Mouse (Mus musculus) stomach, embryonic 16.5 days (tissue): ENCODE measurements around the gene Phox2a. TPM values are rescaled to one million over a fixed set of nuclear protein-coding genes. Genes with fewer than 3 reads are reported as not detected.

Source experiments
- ATAC-seq: fragments of 200-750 bp; cut with Nextera tagmentation; 2 replicates; pipeline ENCODE4 v1.8.0; 2017; ENCODE audit warnings: moderate number of reproducible peaks, moderate TSS enrichment; ENCODE audit not compliant: insufficient read depth, low FRiP score
- H3K27ac ChIP-seq: fragments of 300-500 bp; sonication (generic); 2 replicates; pipeline ENCODE4 v1.5.1; 2014; ENCODE audit warnings: low read length
- H3K27me3 ChIP-seq: fragments of 300-500 bp; sonication (generic); 2 replicates; pipeline ENCODE4 v1.6.1; 2014; ENCODE audit warnings: low read length, control low read depth, mixed read lengths; ENCODE audit not compliant: control insufficient read depth, insufficient read depth
- H3K36me3 ChIP-seq: fragments of 300-500 bp; sonication (generic); 2 replicates; pipeline ENCODE4 v1.6.1; 2014; ENCODE audit warnings: low read length; ENCODE audit not compliant: control insufficient read depth, insufficient read depth
- H3K4me1 ChIP-seq: fragments of 300-500 bp; sonication (generic); 2 replicates; pipeline ENCODE4 v1.6.1; 2014; ENCODE audit warnings: low read length, control low read depth, mixed read lengths; ENCODE audit not compliant: control insufficient read depth, insufficient read depth
- H3K4me2 ChIP-seq: fragments of 300-500 bp; sonication (generic); 2 replicates; pipeline ENCODE4 v1.6.1; 2014; ENCODE audit warnings: low read depth, low read length, mixed read lengths
- H3K4me3 ChIP-seq: fragments of 300-500 bp; sonication (generic); replicated peaks from 2 replicates; pipeline ENCODE4 v1.5.1; 2014; ENCODE audit warnings: mild to moderate bottlenecking, low read length
- H3K9ac ChIP-seq: fragments of 300-500 bp; sonication (generic); 2 replicates; pipeline ENCODE4 v1.6.1; 2014; ENCODE audit warnings: low read length
- H3K9me3 ChIP-seq: fragments of 300-500 bp; sonication (generic); replicated peaks from 2 replicates; pipeline ENCODE4 v1.6.1; 2016; ENCODE audit warnings: low read length, control low read depth; ENCODE audit not compliant: control insufficient read depth
- WGBS: fragments of 180-500 bp; shearing (Covaris S2); extraction: QIAGEN DNeasy Blood & Tissue Kit; methylation state at CpG from one replicate; pipeline ENCODE4 v1.1.7; 2014; 5-methylcytosine and 5-hydroxymethylcytosine counted together
- polyA plus RNA-seq: library from polyadenylated mRNA; unstranded; fragments of >200 nt; fragmentation: Nextera tagmentation; extraction: Ambion mirVana; gene quantifications from 2 replicates; pipeline ENCODE4 v1.2.1, GENCODE M21; 2015

Gene Phox2a
- polyA plus RNA-seq, 1 experiment from 2014 or later, result 2.6 TPM

DNA sequence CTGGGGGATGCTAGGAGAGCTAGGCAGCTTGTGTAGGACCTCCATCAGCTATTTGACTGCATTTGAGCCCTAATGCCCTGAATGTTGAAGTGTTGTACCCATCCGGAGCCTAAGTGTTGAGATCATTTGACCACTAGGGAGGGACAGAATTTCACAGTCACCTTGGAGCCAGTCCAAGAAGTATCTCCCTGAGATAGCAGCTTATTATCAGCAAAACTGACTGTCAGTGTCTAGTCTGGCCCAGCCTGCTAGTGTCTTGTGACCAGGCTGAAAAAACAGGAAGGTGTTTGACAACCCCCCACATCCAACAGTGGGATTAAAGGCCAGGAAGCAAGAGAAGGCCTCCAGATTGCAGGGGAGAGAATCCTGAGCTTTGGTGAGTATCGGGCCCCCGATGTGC lies 53.2 kb downstream of the Phox2a start:
- H3K4me3 ChIP-seq, result no peak overlapping the region
- no peak for ATAC-seq
- H3K27me3 ChIP-seq, result no peaks in the 10 kb centered on the region
- 77% methylated on average over 3 of the region's 3 CpGs for WGBS
- no peak overlapping the region for H3K27ac ChIP-seq
- H3K36me3 ChIP-seq, result no peaks in the 10 kb centered on the region
- H3K4me2 ChIP-seq, result no peak overlapping the region
- H3K9ac ChIP-seq, result no peak overlapping the region
- H3K9me3 ChIP-seq, result no peaks in the 10 kb centered on the region
- no peaks in the 10 kb centered on the region for H3K4me1 ChIP-seq

Other genes starting within 250 kb of the Phox2a start
- 0.07 TPM in 1 of 2 replicates, not detected in the other for gene Art2b, start 232.7 kb upstream of the Phox2a start, polyA plus RNA-seq
- 55.9 and 62.8 TPM in 2 replicates for gene Clpb, start 154.7 kb upstream of the Phox2a start, polyA plus RNA-seq
- gene Inppl1, start 19.9 kb downstream of the Phox2a start, polyA plus RNA-seq, result 27.8 and 34.1 TPM in 2 replicates
- gene Folr2, start 38.9 kb downstream of the Phox2a start, polyA plus RNA-seq, result 1.8 and 2.0 TPM in 2 replicates
- 55.9 and 57.7 TPM in 2 replicates for gene Anapc15, start 45.4 kb downstream of the Phox2a start, polyA plus RNA-seq
- 9.2 and 14.3 TPM in 2 replicates for gene Folr1, start 52.5 kb downstream of the Phox2a start, polyA plus RNA-seq
- gene Lamtor1, start 87.6 kb downstream of the Phox2a start, polyA plus RNA-seq, result 147 and 149 TPM in 2 replicates
- 0.21 and 1.2 TPM in 2 replicates for gene Tomt, start 88.0 kb downstream of the Phox2a start, polyA plus RNA-seq
- gene Lrrc51, start 115.6 kb downstream of the Phox2a start, polyA plus RNA-seq, result 10.3 and 11.5 TPM in 2 replicates
- 60.9 and 64.3 TPM in 2 replicates for gene Numa1, start 115.8 kb downstream of the Phox2a start, polyA plus RNA-seq
- 2.6 and 3.3 TPM in 2 replicates for gene Il18bp, start 200.4 kb downstream of the Phox2a start, polyA plus RNA-seq
- gene Rnf121, start 247.2 kb downstream of the Phox2a start, polyA plus RNA-seq, result 27.0 and 31.7 TPM in 2 replicates
- gene Xndc1, start 247.2 kb downstream of the Phox2a start, polyA plus RNA-seq, result 28.2 and 28.9 TPM in 2 replicates
- 0.84 and 1.1 TPM in 2 replicates for gene Xntrpc, start 247.4 kb downstream of the Phox2a start, polyA plus RNA-seq